Mouse (Mus musculus) brain, embryonic 14.5 days (tissue): ENCODE results near the gene Bap1. TPM values are rescaled to one million over a fixed set of nuclear protein-coding genes. Genes with fewer than 3 reads are reported as not detected.

Experiments used
- DNase-seq: peaks from one replicate; pipeline ENCODE4 v3.0.0-alpha.2; 2011; ENCODE audit warnings: low read depth
- CTCF ChIP-seq: fragments of 200-500 bp; IDR thresholded peaks from 2 replicates; pipeline ENCODE4 v1.5.1; 2012; ENCODE audit warnings: inconsistent platforms, mild to moderate bottlenecking, moderate library complexity, borderline replicate concordance; ENCODE audit not compliant: insufficient read depth, insufficient read length; ENCODE audit errors: extremely low read depth
- POLR2A ChIP-seq: fragments of 200-500 bp; IDR thresholded peaks from 2 replicates; pipeline ENCODE4 v1.6.1; 2012; ENCODE audit warnings: mild to moderate bottlenecking, inconsistent platforms, borderline replicate concordance; ENCODE audit not compliant: poor library complexity, insufficient read depth, insufficient read length, severe bottlenecking; ENCODE audit errors: extremely low read depth
- polyA plus RNA-seq: library from polyadenylated mRNA; depleted of rRNA; stranded (reverse); fragments of >200 nt; gene quantifications from 2 replicates; pipeline ENCODE4 v1.2.3, GENCODE M21; 2012

The Bap1 gene
- polyA plus RNA-seq, 1 experiment: 136 TPM

DNA sequence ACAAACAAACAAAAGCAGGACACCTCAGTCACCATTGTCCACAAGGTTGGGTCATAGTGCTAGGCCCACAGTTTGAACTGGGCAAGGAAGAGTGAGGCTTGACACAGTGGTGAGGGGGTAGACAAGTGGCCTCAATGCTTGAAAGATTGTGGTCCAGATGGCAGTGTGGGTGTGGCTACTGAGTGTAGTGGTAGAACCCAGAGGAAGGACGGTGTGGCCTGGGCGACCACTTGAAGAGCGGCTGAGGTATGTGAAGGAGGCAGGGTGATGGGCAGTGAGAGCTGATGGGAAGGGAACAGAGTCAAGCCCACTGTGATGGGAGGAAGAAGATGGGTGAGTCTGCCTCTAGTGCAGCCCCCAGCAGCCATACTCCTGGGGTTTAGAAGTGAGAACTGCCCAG lies 36.6 kb upstream of the Bap1 start:
- TF ChIP-seq CTCF: no peak
- TF ChIP-seq POLR2A: no peak
- no peak for DNase-seq

- TF ChIP-seq CTCF (peak; percentile 91), POLR2A (no peak)
- DNase-seq: peak; percentile 75
These were observed 35.9 kb upstream of the Bap1 start for GRCm38 (mm10) chr14:31215157-31216002.

DNA sequence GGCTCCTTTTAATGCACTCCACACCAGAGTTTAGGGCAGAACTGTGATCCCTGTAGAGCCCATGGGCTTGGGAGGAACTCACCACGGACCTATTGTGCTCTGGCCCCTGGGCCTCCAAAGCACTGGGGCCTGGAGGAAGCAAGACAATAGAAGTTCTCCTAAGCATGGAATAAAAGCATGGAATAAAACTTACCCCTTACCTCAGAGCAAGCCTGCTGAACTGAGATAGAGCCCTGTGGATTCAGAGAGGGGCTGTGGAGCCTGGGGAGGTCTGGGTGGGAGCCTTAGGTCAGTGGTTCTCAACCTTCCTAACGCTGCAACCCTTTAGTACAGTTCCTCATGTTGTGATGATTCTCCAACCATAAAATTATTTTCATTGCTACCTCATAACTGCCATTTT lies 34.4 kb upstream of the Bap1 start, which contains the start of gene Nisch:
Nisch (minus strand) TSS at position 101 of the 400 bp plus-strand sequence.
- no peak for TF ChIP-seq CTCF
- TF ChIP-seq POLR2A: no peak

DNA sequence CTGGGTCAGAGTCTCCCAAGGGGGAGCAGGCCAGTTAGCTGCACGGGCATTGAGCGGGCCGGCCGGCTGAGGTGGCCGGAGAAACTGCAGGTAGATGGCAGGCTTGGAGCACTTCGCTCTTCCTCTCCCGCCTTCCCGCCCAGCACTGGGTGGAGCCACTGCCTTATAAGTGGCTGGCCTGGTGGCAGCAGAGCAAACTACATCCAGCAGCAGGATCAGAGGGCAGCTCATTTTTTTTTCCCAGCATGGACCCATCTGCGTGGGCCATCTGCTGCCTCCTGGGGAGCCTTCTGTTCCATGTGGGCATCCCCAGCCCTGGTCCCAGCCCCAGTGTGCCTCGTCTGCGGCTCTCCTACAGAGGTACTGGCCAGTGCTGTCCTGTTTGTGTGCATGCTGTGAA lies 33.6 kb upstream of the Bap1 start, which contains the start of gene Sema3g:
Sema3g (plus strand) TSS at position 195 of the 400 bp plus-strand sequence.
- TF ChIP-seq CTCF (peak; percentile 50), POLR2A (no peak)
- DNase-seq: peak; percentile 64

More for the DNA sequence above, 34.4 kb upstream of the Bap1 start, which contains the start of gene Nisch:
- no peak for DNase-seq

DNA sequence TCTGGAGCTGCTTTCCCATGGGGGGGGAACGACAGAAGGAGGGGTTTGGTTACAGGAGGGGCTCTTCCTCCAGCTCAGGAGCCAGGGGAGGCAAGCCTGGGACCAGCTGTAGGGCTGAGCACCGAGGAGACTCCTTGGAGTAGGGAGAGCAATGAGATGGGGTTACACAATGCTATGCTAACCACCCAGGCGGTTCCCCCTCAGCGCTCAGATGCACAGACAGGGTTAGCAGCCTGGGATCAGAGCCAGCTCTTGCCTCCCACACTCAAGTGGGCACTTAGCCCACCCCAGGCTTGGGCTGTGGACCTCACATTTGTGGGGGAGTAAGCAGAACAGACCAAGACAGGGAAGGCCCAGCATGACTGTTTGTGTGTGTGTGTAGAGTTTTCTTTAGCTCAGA lies 24.3 kb upstream of the Bap1 start:
- no peak for TF ChIP-seq CTCF
- no peak for TF ChIP-seq POLR2A
- peak; percentile 70 for DNase-seq

- DNase-seq: no peak
- TF ChIP-seq POLR2A: no peak
- no peak for TF ChIP-seq CTCF
These were observed 23.0 kb upstream of the Bap1 start for GRCm38 (mm10) chr14:31228234-31228633.

DNA sequence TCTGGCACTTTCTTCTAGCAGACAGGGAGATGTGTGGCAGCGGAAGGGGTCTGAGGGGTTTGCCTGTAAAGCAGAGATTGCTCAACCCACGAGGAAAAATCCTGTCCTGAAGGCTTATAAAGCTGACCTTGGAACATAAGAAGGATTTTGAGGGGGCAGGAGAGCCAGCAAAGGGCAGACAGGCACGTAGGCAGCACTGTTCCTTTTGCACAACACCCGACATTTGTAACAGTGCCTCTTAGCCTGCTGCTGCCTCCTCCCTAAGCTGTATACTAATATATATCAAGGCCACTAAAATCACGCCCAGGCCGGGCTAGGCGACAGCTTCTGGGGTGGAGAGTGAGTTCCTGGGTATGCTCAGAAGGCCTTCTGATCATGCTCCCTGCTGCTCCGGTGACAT lies 20.8 kb upstream of the Bap1 start:
- no peak for DNase-seq
- no peak for TF ChIP-seq CTCF

GRCm38 (mm10) chr14:31232404-31233069 lies 18.7 kb upstream of the Bap1 start:
- TF ChIP-seq POLR2A (no peak), CTCF (no peak)
- no peak for DNase-seq

GRCm38 (mm10) chr14:31233070-31233995 lies 17.9 kb upstream of the Bap1 start:
- TF ChIP-seq CTCF: no peak
- TF ChIP-seq POLR2A: no peak
- DNase-seq: peak; percentile 4

- peak; percentile 88 for DNase-seq
- TF ChIP-seq CTCF (peak; percentile 87), POLR2A (no peak)
These were observed 17.2 kb upstream of the Bap1 start for GRCm38 (mm10) chr14:31233996-31234591.

DNA sequence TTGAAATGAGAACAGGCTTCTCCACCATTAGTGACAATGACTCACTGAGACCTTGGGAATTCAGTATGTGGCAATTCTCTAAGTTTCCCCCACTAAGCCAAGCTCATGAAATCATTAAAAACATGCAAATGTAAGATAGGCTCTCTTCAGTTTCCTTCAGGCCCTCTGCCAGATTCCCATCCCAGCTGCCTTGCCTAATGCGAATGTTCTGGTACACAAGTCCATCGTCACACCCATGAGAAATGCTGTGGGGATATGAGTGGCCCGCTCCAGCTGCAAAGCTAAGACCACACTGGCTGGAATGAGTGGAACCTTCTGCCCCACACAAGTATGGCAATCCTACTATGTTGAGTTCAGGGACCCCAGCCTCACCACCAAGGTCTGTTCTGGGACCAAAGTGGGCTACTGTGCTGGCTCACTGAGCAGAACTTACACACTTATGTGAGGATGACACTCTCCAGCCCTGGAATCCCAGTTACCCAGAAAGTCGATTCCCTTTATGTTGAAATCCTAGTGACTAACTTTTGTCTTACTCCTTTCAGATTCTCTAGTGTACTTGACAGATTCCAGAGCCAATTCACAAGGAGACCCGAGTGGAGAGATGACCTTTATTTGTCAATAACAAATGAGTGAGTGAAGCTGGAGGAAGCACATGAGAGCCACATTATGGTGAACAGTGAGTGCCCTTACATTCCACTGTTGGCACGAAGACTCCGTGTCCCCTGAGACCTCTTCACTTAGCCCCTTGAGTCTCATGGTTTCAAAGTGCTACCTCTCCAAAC lies 14.0 kb upstream of the Bap1 start:
- DNase-seq: no peak
- TF ChIP-seq POLR2A (no peak), CTCF (no peak)
